Mouse (Mus musculus) cerebral cortex, adult 2 months (tissue): ENCODE results near the gene Atp5b.

ENCODE experiments used
- WGBS: fragments of 180-500 bp; shearing (Covaris S2); methylation state at CpG from one replicate; pipeline ENCODE4 v1.1.7; 2018; 5-methylcytosine and 5-hydroxymethylcytosine counted together

Atp5b gene

DNA sequence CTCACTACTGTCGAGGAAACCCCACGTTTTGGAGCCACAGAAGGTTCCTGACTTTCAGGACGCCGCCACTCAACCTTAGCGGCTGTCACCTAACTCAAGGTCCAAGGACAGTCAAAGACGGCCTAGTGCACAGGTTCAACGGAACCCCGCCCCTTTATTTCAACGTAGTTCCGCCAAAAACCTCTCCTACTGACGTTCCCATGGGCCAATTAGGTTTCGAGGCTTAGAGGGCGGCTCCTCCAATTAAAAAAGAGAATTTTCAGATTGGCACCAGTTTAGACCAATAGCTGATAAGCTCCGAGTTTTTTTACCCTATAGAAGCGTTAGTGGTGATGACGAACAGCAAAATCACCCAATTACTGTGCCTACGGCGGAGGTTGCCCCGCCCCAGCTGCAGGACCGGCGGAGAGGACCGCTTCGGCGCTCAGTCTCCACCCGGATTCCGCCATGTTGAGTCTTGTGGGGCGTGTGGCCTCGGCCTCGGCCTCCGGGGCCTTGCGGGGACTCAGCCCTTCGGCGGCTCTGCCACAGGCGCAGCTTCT lies at the start of gene Atp5b:
TSS of gene Atp5b (plus strand) at position 394 of the 542 bp plus-strand sequence.
- under 1% methylated on average over 34 of the region's 34 CpGs for WGBS

DNA sequence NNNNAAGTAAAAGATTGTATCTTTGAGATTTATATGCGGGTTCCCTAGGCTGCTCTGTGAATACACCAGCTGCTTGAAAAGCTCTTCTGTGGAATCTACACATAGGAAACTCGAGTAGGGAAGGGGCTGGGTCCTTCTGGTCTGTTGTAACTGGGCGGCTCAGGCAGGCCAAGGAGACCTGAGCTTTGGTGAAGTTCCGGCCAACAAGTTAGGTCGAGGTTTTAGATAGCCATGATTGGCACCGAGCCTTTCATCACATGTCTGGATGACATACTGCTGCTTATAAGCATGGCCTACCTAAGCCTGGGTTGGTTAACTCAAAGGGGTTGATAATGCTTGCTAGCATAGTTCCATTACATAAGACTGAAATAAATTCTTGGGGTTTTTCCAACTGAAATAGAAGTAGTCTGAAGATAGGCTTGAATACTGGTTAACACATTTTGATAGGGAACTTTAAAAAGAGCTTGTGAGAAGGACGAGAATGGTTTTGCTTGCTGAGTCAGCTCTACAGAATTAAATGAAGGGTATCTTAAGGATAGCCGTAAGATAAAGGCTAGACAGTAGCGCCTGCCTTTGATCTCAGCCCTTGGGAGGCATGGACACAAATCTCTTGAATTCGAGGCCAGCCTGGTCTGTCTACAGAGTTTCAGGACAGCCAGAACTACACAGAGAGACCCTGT lies 46.2 kb upstream of the Atp5b start:
- WGBS = 4% methylated on average over 10 of the region's 10 CpGs

DNA sequence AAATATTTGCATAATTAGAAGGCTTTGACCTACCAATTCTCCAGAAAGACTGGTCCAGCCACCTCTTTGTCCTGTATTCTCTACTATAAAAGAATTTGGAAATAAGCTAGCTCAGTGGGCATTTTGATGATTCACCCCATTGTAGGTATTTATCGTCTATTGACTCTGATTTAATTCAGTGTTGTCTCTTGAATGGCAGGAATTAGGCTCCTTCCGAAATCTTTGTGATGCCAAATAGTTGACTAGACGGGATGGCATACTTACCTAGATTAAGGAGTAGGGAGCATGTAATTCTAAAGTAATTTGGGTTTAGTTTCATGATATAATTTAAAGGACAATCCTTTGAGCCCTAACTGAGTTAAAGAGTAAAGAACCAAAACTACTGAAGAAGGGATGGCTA lies 45.2 kb upstream of the Atp5b start:
- WGBS = 41% methylated on average over 3 of the region's 3 CpGs

DNA sequence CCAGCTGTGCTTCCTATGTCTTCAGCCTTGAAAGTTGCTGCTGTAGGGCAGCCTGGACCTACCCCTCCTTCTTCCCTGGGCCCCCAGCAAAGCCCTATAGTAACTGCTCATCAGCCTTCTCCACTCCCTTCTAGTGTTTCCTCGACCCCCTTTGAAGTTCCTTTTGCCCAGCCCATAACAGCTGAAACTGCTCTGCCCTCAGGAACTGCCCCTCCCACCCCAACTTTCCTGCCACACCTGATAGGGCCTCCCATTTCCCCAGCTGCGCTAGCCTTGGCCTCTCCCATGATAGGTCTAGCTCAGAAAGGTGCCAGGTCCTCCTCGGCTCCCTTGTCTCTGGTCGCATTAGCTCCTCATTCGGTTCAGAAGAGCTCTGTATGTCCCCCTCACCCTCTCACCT lies 43.9 kb upstream of the Atp5b start:
- 62% methylated on average over 5 of the region's 5 CpGs for WGBS

DNA sequence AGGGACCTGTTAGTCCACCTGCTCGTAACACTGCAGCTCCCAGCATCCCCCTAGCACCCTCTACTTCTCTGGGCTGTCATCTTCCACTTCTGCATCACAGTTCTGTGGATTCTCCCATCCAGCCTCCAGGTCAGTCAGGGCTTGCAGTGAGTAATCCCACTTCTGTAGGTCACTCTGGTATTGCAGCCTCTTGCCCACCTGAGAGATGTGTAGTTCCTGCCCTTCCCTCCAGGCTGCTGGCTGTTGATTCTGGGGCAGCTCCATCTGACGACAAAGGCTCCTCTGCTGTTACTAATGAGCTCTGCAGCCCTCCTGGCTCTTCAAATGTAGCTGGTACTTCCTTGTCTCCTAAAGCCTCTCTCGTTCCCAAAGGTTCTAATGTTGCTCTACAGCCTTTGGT lies 43.2 kb upstream of the Atp5b start:
- 43% methylated on average over 3 of the region's 3 CpGs for WGBS

DNA sequence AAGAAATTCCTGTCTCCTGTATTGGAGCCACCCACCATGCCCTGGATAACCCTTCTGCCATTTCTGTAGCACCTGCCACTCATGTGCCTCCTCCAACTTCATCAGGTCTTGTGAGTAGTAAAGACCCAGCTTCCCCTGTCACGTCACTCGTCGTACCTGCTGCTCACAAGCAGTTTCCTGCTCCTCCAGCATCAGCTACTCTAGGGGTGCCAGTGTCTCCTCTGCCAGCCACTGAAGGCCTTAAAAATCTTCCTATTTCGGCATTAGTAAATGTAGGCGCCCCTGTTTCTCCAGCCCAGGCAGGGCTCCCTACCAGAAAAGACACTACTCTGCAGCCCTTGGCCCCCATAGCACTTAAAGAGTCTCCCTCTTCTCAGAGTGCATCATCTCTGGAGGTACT lies 42.8 kb upstream of the Atp5b start:
- 79% methylated on average over 5 of the region's 5 CpGs for WGBS

DNA sequence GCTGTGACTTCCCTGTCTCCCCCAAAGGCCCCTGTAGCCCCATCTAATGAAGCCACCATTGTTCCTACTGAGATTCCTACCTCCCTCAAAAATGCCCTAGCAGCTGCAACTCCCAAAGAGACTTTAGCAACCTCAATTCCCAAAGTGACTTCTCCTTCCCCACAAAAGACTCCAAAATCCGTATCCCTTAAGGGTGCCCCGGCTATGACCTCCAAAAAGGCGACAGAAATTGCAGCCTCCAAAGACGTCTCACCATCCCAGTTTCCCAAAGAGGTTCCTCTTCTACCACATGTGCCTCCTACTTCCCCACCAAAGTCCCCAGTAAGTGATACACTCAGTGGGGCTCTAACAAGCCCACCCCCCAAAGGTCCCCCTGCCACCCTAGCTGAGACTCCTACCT lies 41.4 kb upstream of the Atp5b start:
- WGBS = 72% methylated on average over 4 of the region's 4 CpGs

DNA sequence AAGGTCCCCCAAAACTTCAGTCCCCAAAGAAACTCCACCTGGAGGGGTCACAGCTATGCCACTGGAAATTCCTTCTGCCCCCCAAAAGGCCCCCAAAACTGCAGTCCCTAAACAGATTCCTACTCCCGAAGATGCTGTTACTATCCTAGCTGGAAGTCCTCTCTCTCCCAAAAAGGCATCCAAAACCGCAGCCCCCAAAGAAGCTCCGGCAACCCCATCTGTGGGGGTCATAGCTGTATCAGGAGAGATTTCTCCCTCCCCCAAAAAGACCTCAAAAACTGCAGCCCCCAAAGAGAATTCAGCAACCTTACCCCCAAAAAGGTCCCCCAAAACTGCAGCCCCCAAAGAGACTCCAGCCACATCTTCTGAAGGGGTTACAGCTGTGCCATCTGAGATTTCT lies 40.6 kb upstream of the Atp5b start:
- 93% methylated on average over 3 of the region's 3 CpGs for WGBS

DNA sequence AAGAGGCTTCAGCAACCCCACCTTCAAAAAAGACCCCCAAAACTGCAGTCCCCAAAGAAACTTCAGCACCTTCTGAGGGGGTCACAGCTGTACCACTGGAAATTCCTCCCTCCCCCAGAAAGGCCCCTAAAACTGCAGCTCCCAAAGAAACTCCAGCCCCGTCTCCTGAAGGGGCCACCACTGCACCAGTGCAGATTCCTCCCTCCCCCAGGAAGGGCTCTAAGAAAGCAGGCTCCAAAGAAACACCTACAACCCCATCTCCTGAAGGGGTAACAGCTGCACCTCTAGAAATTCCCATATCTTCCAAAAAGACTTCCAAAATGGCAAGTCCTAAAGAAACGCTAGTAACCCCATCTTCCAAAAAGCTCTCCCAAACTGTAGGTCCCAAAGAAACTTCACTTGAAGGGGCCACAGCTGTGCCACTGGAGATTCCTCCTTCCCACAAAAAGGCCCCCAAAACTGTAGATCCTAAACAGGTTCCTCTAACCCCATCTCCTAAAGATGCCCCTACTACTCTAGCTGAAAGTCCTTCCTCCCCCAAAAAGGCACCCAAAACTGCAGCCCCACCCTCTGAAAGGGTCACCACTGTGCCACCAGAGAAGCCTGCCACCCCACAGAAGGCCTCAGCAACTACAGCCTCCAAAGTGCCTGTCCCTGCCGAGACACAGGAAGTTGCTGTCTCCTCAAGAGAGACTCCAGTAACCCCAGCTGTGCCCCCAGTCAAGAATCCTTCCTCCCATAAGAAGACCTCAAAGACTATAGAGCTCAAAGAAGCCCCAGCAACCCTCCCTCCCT lies 39.8 kb upstream of the Atp5b start:
- 60% methylated on average over 3 of the region's 3 CpGs for WGBS

DNA sequence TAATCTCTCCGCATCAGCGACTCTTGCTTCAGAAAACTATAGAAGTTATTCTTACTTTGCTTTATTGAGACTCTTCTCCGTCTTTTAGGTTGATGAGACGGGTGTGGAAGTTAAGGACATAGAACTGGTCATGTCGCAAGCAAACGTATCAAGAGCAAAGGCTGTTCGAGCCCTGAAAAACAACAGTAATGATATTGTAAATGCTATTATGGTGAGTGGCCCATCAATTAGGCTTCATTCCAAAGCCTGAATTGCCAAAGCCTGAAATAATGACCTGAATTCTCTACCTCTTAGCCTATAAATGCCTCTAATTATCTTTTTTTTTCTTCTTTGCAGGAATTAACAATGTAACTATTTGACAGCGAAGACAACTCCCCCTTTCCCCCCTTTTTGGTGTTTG lies 34.9 kb upstream of the Atp5b start:
- WGBS = 78% methylated on average over 8 of the region's 8 CpGs

DNA sequence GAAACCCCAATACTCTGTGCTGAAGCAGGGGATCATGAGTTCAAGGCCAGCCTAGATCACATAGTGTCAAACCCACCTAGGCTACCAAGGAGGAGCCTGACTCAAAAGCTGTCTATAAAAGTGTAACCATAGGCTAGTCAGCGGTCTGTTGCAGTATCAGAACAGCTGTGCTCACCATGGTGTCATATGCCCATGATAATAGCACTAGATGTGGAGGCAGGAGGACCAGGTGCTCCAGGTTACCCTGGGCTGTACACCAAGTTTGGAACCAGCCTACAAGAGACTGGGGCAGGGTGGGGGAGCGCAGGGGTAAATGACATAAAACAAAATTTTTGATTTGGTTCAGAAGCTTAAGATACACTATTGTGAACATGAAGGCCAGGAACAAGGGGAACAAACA lies 33.3 kb upstream of the Atp5b start:
- WGBS = 97% methylated on average over 2 of the region's 2 CpGs

DNA sequence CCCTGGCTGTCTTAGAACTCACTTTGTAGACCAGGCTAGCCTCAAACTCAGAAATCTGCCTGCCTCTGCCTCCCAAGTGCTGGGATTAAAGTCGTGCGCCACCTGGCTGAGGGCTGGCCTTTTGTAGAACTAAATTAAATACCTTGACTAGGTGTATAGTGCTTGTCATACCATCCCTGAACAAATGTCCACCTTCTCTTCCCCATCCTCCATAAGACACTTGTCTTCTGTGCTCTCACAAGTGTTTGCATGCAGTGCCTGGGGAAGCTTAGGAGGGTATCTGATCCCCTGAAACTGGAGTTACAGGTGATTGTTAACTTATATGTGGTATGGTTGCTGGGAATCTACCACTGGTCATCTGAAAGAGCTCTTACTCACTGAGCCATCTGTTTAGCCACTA lies 32.7 kb upstream of the Atp5b start:
- 85% methylated on average over 2 of the region's 2 CpGs for WGBS

DNA sequence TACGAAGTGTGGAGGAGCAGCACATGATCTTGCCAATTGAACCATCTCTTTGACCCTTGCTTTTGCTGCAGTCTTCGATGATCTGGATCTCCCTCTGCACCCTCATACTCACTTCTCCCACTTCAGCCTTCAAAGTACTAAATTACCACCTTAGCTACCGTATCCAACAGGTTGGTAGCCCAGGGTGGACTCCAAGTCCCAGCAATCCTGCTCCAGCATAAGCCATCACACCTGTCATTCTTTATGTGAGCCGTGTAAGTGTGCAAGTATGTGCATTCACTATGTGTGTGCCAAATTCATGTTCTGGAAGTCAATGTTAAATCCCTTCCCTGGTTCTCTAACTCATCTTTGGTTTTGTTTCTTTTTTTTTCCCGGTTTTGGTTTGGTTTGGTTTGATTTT lies 31.5 kb upstream of the Atp5b start:
- 93% methylated on average over 5 of the region's 5 CpGs for WGBS

DNA sequence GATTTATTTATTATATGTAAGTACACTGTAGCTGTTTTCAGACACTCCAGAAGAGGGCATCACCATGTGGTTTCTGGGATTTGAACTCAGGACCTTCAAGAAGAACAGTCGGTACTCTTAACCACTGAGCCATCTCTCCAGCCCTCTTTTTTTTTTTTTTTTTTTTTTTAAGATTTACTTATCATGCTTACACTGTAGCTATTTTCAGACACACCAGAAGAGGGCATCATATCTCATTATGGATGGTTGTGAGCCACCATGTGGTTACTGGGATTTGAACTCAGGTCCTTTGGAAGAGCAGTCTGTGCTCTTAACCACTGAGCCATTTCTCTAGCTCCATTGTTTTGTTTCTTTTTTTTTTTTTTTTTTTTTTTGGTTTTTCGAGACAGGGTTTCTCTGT lies 30.9 kb upstream of the Atp5b start:
- whole genome bisulfite sequencing = 100% methylated on average over 1 of the region's 2 CpGs

DNA sequence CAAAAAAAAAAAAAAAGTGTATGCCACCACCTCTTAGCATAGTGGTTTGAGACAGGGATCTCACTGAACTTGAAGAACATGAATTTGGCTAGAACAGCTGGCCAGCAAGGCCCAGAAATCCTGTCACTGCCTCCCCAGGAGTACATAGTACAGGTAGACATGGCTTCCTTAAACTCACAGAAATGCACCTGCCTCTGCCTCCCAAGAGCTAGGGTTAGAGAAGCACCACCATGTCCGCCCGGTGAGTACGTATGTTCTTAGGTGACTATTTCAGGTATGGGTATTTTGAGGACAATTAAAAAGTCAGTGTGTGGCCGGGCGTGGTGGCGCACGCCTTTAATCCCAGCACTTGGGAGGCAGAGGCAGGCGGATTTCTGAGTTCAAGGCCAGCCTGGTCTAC lies 30.1 kb upstream of the Atp5b start:
- 94% methylated on average over 8 of the region's 8 CpGs for WGBS

DNA sequence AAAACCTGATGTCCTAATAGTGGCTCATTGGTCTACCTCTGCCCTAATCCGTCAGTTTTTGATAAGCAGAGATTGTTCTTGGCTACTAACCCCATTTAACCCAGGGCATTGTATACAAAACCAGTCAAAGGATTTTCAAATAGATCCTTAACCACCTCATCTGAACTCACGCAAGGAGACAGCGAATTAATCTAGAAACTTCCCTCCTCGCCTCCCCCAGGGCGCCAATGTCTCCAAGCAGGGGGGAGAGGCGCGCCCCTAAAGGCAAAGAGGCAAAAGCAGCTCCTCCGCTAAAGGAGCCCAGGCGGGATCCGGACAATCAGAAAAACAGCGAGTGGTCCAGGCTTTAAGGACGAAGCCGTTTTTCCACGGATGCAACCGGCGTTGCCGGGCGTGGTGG lies 24.9 kb upstream of the Atp5b start:
- WGBS = under 1% methylated on average over 18 of the region's 18 CpGs

DNA sequence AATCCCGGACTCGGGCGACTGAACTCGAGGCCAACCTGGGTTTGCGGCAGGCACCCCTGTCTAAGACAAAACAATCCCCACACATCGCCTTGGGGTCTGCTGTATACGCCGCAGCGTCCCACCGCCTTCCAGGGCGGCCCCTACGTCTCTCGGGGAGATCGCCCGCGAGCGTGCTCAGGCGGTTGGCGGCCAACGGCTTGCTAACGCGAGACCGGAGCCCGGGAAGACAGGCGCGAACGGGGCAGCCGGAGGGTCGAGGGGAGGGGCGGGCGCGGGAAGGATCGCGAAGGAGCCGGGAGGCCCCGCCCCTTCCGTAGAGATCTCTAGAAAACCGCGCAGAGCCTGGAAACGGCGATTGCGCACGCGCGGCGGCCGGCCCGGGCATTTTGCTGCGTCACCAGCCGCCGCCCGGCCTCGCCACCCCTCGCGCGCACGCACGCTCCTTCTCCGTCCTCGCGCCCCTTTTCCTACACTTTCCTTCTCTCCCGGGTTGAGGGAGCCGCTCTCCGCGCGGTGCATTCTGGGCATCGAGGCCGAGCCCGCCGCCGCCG lies 24.4 kb upstream of the Atp5b start, which contains the start of gene Ptges3:
TSS of gene Ptges3 (plus strand) at position 354 of the 551 bp plus-strand sequence.
- under 1% methylated on average over 72 of the region's 72 CpGs for WGBS

DNA sequence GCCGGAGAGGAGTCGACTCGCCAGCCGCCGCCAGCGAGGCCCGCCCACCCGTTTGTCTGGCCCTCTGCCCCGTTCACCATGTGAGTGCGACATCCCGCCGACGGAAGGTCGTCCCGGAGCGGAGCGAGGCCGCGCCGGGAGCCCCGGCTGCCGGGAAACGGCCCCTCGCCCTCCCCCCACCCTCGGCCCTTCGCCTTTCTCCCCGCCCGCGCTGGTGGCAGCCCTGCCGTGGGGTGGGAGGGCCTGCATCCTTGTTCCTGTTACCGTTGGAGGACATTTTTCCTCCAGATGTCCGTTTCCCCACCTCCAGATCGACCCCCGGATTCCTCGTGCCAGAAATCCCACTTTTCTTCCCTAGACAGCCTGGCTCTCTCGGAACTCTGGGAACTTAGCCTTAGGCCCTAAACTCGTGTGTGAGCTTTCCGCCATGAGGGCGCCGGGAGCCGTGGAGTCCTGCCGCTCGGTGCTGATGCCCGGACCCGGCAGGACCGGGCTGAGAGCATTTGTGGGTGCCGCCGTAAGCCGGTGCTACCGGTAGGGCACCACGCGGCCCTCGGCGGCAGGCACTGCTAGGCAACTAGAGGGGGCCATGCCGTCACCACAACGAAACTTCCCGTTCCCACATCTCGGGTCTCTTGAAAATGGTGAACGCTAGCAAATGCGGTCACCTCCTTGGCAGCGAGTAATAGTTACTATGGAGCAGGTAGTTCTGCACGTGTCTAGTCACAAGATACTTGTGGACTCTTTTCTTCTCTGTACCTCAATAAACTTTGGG lies 23.7 kb upstream of the Atp5b start:
- WGBS = under 1% methylated on average over 62 of the region's 62 CpGs

DNA sequence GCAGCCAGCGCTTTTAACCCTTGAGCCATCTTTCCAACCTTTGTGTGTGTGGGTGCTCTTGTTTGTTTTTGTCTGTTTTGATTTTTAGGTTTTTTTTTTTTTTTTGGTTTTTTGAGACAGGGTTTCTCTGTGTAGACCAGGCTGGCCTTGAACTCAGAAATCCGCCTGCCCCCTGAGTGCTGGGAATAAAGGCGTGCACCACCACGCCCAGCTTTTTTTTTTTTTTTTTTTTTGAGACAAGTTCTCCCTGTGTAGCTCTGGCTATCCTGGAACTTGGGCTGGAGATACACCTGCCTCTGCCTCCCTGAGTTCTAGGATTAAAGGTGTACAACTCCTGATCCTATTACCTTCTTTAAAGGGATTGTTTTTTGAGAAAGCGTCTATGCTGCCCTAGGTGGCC lies 22.0 kb upstream of the Atp5b start:
- WGBS = 89% methylated on average over 5 of the region's 5 CpGs

DNA sequence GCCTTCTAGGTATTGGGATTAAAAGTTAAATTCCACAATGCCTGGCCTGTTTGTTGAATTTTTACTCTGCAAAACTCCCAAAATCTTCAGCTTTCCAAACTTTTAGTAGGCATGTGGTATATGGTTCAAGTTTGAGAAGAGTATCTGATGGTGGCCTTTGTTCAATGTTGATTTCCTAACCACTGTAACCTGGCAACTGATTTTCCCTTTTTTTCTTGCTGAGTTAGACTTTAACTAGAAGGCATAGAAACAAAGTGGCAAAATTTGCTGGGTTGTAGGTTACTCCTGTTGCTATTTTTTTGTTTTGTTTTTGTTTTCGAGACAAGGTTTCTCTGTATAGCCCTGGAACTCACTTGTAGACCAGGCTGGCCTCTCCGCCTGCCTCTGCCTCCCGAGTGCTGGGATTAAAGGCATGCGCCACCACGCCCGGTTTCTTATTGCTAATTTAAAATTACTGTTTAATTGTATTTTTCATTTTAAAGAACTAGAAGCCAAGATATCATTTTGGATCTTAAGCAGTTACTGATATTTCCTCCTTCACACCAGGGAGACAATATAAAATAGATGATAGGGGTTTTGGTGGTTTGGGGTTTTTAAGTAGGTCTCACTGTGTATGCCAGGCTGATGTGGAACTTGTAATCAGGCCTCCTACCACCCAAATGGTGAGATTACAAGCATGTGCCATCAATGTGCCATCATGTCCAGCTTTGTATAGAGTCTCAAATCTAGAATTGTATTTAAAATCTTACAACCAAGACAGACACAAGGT lies 20.7 kb upstream of the Atp5b start:
- WGBS = 92% methylated on average over 6 of the region's 6 CpGs

DNA sequence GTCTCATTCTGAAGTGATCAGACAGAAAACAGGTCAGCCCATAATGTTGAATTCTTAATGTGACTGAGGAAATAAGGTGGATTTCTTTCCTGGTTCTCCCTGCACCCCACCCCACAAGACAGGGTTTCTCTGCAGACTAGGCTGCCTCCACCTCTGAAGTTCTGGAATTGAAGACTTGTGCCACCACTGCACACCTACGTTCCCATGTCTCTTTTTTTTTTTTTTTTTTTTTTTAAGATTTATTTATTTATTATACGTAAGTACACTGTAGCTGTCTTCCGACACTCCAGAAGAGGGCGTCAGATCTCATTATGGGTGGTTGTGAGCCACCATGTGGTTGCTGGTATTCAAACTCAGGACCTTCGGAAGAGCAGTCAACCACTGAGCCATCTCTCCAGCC lies 17.0 kb upstream of the Atp5b start:
- WGBS = 62% methylated on average over 5 of the region's 5 CpGs
